Mouse (Mus musculus) brain, embryonic 18.5 days (tissue): ENCODE data around the gene Bcl9l.

Experiments
- DNase-seq: peaks from one replicate; pipeline ENCODE4 v3.0.0-alpha.2; 2012; ENCODE audit warnings: low read depth, low spot score

The Bcl9l gene

GRCm38 (mm10) chr9:44483041-44483509 lies 450 bp downstream of the Bcl9l start:
- no peak for DNase-seq

GRCm38 (mm10) chr9:44483510-44484044 lies 952 bp downstream of the Bcl9l start:
- DNase-seq: no peak

- DNase-seq: no peak
Measured at GRCm38 (mm10) chr9:44484311-44485104, 1.9 kb downstream of the Bcl9l start.

- DNase-seq: no peak
Measured at GRCm38 (mm10) chr9:44485105-44485515, 2.5 kb downstream of the Bcl9l start.

- DNase-seq: no peak
Measured at GRCm38 (mm10) chr9:44485516-44486161, 3.0 kb downstream of the Bcl9l start.

GRCm38 (mm10) chr9:44486335-44486734 lies 3.7 kb downstream of the Bcl9l start:
- no peak for DNase-seq

GRCm38 (mm10) chr9:44486741-44487421 lies 4.3 kb downstream of the Bcl9l start:
- DNase-seq: no peak

GRCm38 (mm10) chr9:44487441-44487840 lies 4.8 kb downstream of the Bcl9l start:
- DNase-seq: no peak

GRCm38 (mm10) chr9:44488416-44488815 lies 5.8 kb downstream of the Bcl9l start:
- DNase-seq: no peak

GRCm38 (mm10) chr9:44488855-44489381 lies 6.3 kb downstream of the Bcl9l start:
- DNase-seq: no peak

GRCm38 (mm10) chr9:44489651-44490085 lies 7.0 kb downstream of the Bcl9l start:
- no peak for DNase-seq

- no peak for DNase-seq
Measured at GRCm38 (mm10) chr9:44490086-44490967, 7.7 kb downstream of the Bcl9l start.

- DNase-seq: no peak
Measured at GRCm38 (mm10) chr9:44491351-44491750, 8.7 kb downstream of the Bcl9l start.

GRCm38 (mm10) chr9:44492631-44493461 lies 10.2 kb downstream of the Bcl9l start:
- no peak for DNase-seq

GRCm38 (mm10) chr9:44494261-44494862 lies 11.7 kb downstream of the Bcl9l start:
- no peak for DNase-seq

- no peak for DNase-seq
Measured at GRCm38 (mm10) chr9:44494863-44495809, 12.5 kb downstream of the Bcl9l start.

- DNase-seq: no peak
Measured at GRCm38 (mm10) chr9:44495810-44496344, 13.3 kb downstream of the Bcl9l start.
